Mouse (Mus musculus) gastrocnemius, postnatal 14 days (tissue): Measurements from ENCODE around the gene 9130008F23Rik. TPM values are rescaled to one million over a fixed set of nuclear protein-coding genes. Genes with fewer than 3 reads are reported as not detected.

Experiments used
- DNase-seq: peaks from one replicate; pipeline ENCODE4 v3.0.0; 2021; ENCODE audit warnings: mixed read lengths
- intact Hi-C: fragments of 180-260 bp; cut with DNase I; formaldehyde crosslinking; loops from one replicate; pipeline ENCODE4 v1.15.1; 2025; ENCODE audit warnings: low total_unique reads
- long read RNA-seq, 2 experiments: library from polyadenylated mRNA; stranded (forward); transcript quantifications; one replicate each; pipeline ENCODE4 v2.0.0; 2021
- total RNA-seq, 2 experiments: library from RNA; stranded (reverse); gene quantifications; 2 replicates each; pipeline ENCODE4 v1.2.3; 2021

The 9130008F23Rik gene
- under 1 TPM; 0.08 to 0.31 TPM for total RNA-seq
- long read RNA-seq, experiment 1: 0 reads
- long read RNA-seq, experiment 2: 0 reads

DNA sequence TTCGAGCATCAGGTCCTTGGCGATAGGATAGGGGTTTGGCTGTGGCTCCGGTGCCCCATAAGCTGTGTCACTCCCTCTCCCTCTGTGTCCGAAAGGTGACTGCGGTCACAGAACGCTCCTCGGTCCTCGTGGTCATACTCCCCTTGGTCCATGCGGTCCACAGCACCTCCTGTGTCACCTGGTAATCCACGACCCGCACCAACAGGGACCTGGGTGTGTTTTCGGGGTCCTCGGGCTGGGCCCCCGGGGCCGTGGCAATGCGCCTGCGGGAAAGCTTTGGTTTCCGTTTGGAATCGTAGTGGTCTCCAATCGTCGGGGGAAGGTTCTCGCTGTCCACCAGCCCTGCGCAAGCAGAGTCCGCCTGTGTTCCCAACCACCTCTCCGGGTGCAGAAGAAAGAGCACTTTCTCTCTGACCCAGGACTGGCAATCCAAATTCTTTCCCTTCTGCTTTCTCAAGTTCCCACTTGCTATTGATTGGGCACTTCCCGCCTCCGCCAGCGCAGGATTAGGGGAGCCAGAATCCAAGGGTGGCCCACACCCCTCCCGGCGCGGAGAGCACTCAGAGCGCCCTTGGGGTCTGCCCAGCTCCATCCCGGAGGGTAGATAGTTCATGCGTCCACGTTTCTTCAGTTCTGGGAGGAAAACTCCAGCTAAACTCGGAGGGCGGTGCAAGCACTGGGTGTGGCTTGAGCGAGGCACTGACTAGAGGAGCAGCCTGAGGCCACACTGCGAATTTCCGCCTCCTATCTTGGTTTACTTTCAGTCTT, at the start of gene 9130008F23Rik:
Gene 9130008F23Rik, minus strand, starts transcription at position 636 of the 768 bp plus-strand sequence.
- peak; percentile 36 for DNase-seq
- intact Hi-C loops: no loop called here

DNA sequence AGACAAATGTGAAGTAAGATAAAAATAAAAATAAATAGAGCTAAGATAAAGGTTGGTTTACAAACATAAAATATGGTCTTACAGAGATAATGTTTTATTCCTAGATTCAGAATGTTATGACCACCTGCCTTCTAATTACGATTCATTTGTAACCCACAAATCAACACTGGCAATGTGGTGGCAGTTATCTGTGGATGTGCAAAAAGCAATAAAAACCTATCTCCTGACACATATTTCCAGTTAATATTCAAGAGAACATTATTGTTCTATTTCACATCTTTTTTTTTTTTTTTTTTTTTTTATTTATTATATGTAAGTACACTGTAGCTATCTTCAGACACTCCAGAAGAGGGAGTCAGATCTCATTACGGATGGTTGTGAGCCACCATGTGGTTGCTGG, 35.1 kb upstream of the 9130008F23Rik start:
- intact Hi-C loops: no loop called here

DNA sequence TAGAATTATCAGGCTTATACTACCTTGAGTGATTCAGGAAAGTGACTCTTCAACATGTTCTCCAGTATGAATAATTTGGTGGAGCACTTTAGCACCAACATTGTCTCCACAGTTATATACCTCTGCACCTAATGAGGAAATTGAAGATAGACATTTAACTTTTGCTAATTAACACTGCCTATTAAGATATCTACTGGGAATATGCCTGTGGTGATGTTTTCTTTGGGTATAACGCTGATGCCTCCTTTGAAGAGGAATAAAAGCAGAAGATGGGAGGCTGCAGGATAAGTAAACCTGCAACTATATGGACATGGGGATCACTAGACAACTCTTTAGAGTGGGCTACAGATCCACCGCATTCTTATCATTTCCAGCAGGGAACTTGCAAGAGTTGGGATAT, 33.9 kb upstream of the 9130008F23Rik start, which contains the start of gene Glyatl3:
Gene Glyatl3, minus strand, starts transcription at position 101 of the 400 bp plus-strand sequence.
- intact Hi-C loops: no loop called here

More for the DNA sequence above, 35.1 kb upstream of the 9130008F23Rik start:
- DNase-seq: no peak

DNA sequence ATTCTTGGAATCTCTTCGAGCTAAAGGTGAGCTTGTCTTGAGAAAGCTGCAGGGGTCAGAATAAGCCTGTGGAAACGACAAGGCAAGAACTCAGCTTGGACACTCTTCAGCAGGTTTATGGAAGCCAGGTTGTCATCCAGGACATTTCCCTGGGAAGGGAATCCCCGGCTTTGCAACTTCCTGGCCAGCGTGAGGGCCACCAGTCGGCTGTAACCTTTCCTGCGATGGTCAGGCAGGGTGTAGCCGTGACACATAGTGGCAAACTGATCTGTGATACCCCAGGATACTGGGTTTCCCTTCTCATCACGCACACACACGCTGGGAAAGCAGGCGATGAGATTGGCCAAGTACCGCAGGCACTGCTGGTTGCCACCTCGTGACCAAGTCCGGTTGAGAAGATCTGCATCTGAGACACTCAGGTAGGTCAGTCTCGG, 24.4 kb upstream of the 9130008F23Rik start:
- no peak for DNase-seq
- intact Hi-C loops: no loop called here

More for the DNA sequence above, 33.9 kb upstream of the 9130008F23Rik start, which contains the start of gene Glyatl3:
- no peak for DNase-seq

DNA sequence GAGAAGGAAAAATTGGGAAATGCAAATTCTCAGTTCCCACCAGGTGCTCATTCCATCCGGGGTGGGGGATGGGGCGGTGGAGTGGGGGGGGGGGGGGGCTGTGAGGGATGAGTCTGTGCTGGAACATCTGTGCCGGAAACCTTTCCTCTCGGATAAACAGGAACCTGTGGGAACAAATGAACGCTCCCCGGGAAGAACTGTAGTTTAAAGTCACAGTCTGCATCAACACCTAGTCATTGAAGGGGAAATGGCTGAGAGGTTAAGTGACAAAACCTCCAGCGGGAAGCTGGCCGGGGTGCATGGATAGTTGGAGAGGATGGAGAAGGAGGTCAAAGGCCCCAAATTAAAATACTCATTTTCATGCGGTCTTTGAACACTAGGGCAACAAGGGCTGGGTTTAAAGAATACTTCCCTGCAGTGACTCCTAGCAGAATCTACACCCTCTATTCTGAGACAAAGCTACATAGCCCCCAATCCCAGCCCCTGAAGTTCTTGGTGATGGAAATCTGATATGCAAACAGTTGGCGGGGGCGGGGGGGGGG, 23.8 kb upstream of the 9130008F23Rik start:
- DNase-seq: no peak
- intact Hi-C loops: no loop called here

DNA sequence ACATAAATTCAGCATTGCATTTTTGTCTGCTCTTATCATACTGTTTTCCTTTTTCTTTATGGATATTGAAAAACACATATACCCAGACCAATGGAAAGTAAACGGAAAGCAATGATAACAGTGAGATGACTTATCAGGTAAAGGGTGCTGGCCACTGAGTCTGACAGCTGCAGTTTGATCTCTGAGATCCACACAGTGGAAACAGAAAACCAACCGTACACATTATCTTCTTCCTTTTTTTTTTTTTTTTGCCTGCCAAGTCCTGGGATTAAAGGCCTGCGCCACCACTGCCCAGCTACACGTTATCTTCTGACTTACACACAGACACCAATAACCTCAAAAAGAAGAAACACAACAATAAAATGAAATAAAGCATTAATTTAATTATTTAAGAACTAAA, 23.0 kb upstream of the 9130008F23Rik start:
- intact Hi-C loops: no loop called here
- no peak for DNase-seq

DNA sequence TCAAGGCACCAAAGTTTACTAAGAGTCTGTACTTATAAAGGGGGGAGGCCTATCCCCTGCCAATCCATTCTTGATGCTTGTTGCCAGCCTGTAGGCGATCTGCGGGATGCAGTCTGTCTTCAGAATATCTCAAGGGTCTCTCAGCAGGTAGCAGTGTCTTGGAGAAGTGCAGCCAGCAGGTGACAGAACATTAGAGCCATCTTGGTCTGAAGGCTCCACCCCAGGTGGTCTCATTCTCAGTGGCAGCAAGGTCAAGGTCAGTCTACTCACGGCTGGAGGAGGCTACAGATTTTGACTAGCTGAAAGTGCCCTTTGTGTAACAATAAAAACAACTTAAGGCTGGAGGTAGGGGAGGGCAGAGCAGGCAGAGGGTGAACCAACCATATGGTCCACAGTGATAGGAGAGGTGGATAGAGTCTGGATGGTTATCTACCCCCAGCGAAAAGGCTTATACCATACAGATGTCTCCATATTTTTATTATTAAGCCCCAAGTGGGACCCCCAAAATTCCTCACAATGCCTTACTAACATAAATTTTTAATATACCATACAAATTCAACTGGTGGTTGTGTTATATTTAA, 19.5 kb upstream of the 9130008F23Rik start:
- intact Hi-C loops: loop anchor here (5.0 kb wide), 1 partner anchor 63 kb away; no protein-coding TSS in a partner anchor
- DNase-seq: no peak

DNA sequence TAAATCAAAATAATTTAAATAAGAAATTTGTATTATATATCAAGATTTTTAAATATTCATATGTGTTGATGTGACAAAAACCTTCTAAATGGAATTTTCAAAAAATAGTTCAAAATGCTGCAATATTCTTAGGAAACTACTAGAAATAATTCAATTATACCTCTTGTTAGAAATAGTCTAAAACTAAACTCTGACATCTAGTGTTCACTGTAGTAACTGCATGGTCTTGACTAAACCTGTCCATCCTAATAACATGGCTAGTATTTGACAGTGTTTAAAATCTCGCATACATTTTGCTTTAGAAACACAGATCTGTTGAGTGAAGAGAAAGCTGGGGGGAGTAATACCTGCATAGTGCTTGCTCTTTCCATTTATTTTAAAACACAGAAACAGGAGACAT, 16.5 kb upstream of the 9130008F23Rik start:
- intact Hi-C loops: loop anchor here (5.0 kb wide), 1 partner anchor 60 kb away; no protein-coding TSS in a partner anchor
- DNase-seq: no peak

DNA sequence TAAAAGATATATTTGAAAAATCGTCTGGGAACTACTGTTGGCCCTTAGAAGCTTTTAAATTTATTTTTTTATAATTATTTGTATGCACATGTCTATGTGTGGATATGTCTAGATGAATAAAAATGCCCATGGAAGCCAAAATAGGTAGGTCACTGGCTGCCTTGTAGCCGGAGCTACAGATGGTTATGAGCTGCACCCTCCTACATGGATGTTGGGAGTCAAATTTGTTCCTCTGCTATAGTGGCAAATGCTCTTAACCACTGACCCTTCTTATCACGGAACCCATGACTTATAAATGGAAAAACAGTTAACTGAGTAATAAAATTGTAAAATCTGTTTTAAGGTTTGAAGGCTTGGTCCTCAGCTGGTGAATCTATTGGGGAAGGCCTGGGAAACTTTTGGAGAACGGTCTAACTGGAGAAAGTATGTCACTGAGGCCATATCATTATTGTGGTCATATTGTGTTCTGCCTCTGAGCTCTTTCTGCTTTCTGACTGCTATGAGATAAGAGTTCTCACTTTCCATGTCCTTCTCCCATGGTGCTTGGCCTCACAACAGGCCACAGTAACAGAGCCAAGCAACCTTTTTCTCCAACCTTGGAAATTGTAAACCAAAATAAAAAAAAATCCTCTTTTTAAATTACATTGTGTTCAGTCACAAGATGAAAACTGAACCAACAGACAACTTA, 7.6 kb upstream of the 9130008F23Rik start:
- intact Hi-C loops: no loop called here

DNA sequence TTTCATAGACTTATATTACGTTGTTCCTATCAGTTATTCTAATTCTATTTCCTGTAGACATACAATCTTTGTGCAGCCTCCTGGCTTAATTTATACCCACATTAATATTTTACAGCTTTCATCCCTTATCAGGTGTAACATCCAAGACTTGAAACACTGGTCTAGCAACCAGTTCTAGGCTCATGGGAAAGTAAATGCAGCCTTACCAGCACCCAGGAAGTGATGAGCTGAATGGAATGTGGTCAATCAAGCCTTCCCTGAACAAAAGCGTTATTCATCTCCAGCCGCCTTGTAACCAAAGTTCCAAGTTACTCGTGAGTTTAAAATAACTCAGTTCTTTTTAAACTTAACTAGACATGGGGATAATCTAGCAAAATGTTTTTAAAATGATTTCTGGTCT, 4.8 kb upstream of the 9130008F23Rik start:
- DNase-seq: no peak
- intact Hi-C loops: no loop called here

More for the DNA sequence above, 7.6 kb upstream of the 9130008F23Rik start:
- DNase-seq: no peak

DNA sequence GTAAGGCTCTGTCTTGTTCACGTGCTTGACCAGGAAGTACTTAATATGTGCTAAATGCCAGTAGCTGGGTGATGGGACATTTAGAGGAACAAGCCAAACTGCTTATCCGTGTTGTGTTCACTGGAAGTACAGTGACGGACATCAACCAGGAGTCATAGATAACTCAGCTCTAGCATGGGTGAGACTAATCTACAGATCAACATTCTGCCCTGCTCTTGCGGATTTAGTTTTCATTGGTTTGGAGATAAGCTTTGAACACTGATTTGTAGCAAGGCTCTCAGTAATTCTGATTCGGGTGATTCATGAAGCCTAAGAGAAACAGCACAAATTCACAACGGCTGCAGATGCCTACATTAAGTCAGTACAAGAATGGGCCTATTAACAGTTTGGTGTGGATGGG, 1.8 kb upstream of the 9130008F23Rik start:
- DNase-seq: no peak
- intact Hi-C loops: no loop called here

DNA sequence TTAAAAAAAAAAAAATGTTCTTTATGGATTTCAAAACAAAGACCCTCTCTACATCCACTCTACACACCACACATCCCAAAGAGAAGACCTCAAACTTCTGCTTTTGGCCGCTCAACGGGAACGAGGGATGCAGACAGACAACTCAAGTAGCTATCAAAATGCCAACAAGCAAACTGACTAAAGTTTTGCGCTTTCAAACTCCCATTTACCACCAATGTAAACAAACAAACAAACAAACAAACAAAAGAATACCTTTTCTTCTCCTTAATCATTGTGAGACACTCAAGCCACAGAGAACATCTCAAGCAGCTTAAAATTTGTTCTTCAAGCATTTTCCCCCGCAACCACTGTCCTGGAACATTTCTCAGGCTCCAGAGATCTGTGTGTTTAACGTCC, 833 bp downstream of the 9130008F23Rik start:
- intact Hi-C loops: no loop called here
- no peak for DNase-seq

DNA sequence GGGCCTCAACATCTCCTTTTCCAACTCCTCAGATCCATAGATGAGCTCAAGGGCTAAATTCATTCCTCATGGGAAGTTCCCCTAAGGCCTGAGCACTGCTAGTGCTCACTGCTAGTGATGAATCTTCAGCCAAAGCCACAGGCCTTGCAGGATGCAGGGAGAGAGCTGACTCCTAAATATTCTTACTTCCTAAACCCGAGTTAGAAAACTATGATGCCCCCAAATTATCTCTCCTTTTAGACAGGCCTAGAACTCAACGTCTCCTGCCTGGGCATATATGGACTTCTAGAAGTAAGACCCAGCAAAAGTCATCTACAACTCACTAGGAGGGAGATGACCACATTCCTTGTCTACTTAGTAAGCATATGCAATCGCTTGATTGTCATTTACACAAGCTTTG, 2.6 kb downstream of the 9130008F23Rik start:
- no peak for DNase-seq
- intact Hi-C loops: no loop called here

DNA sequence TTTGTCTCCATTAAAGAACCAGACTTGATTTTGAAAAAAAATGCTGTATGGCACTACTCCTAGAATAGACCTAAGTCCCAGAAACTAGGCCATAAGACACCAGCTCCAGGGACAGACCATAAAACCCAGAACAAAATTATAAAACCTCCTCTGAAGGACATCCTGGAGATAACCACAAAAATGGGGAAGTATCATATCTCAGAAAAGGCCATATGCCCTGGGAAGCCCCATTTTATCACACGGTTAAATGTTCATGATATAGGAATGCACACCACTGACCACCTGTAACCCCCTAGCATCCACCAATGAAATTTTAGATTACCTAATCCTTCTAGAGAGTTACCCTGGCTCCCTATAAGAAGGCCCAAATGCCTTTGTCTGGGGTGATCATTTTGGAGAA, 4.8 kb downstream of the 9130008F23Rik start:
- intact Hi-C loops: no loop called here

DNA sequence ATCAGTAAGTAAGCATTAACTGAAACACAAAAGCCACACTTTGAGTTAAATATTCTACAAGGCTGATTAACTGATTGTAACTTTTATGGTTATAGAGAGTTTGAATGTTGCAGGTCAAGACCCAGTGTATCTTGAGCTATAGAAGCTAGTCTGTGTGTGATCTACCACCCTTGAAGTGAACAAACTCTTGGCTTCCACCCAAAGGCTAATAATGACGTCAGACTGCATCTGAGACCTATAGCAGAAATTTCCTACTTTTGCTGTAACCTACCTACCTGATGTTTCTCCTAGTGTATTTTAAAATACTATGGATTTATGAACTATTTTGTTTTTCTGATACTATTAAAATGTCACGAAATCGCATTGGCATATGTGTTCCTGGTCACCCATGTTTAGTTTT, 5.7 kb downstream of the 9130008F23Rik start:
- intact Hi-C loops: no loop called here
- DNase-seq: no peak

More for the DNA sequence above, 4.8 kb downstream of the 9130008F23Rik start:
- no peak for DNase-seq

DNA sequence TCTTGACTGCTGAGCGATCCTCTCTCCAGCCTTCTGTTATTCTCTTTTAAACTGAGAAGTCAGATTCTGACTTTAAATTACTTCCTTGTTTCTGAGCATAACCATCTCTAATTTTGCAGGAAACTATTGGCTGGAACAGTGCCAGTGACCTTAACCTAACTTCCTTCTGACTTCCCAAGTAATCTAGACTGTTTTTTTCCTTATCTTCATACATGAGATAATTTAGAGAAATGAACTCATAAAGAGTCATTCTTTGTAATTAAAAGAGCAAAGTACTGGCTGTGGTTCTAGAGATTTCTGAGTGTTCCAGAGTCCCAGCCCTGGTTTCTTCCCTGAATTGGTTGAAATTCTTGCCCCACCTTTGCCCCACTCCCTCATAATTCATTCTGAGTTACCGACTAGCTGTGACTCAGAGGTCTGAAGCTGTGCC, 6.8 kb downstream of the 9130008F23Rik start:
- no peak for DNase-seq
- intact Hi-C loops: no loop called here

DNA sequence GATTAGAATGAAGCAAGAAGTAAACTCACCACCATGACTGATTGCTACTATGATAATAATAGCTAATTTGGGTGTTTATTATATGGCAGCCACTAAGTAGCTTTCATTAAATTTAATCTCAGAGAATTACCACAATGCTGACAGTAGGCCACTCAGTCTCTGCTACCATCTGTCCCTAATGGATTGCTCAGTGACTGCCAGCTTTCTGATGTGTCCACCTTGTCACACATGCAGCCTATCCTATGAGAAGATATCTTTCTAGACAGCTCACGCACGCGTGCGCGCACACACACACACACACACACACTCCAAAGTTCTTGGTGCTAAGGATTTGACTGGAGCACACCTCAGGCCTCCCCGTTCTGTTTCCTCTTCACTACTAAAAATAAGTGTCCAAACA, 7.7 kb downstream of the 9130008F23Rik start:
- intact Hi-C loops: no loop called here
- no peak for DNase-seq

DNA sequence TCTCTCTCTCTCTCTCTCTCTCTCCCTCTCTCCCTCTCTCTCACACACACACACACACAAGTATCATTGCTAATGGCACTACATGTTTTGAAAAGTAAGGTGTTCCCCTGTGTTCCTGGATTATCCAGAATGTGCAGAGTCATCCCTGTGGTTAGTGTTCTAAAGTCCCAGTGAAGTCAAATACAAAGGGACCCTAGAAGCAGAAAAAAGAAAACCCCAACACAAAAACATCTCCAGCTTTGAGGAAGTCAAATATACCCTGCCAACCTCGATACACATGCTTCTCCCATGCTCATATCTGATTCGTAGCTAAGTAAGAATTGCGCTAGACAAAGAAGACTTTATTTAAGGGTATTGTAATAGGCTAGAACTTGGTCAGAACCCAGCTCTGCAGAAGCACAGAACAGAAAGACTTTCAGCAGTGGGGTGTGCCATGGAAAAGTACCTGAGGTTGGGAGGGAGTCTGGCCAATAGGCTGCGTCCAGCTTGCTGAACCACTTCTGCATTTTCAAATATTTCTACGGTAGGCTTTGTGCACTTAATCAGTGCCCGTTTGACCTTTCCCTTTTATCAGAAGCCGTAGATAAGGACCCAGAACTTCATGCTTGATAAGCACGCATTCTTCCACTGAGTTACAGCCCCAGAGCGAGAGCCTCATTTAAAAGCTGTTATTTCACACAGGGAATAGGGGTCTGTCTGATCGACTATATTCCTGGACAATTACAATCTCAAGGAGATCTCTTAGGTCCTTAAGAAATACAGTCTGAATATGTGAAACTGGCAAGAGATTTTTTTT, 11.2 kb downstream of the 9130008F23Rik start:
- intact Hi-C loops: no loop called here
- DNase-seq: no peak

DNA sequence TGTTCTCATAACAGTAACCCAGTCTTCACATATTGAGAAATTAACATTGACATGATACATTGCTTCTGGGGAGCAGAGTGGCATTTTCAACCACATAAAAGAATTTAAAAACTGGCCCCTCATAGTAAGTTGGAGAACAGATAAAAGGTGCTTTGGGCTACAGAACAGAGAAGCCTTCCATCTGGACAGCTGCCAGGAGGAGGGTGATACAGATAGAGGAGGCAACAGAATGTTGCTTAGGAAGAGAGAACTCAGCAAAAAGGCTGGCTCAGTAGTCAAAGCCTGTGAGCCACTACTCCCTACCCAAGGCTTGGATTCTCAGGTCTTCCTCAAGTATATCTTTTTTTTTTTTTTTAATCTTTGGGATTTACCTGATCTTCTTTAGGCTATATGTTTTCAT, 25.3 kb downstream of the 9130008F23Rik start:
- intact Hi-C loops: no loop called here
- DNase-seq: no peak
